Comparison of ENCODE assay signal across 22 mouse cellular contexts in the genomic region with DNA sequence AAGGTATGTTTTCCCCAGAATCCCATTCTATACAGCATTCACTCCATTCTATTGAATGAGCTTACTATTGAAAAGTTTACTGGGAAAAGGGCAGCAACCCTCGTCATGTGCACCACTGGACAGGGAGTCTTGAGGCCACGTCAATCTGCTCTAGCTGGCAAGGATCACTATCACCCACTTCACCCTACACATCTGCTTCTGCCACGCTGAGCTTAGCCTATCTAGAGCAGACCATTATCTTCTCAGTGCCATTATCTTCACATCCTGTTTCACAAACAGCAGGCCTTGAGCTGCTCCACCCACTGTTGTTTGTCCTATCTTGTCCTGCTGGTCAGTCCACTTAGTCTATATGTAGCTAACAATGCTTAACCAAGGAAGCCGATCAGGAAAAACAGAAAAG.
A peak's percentile ranks its signal among the peaks of the same experiment; 100 is the strongest.
DNase-seq lines count a peak whose midpoint lies in the region; ATAC-seq and TF ChIP-seq lines count a peak whose summit lies in the region.
"Had no signal": no experiment of that assay in that cellular context is flagged by ENCODE, and none has a peak within 500 bp of the region (broad histone marks: within the 10 kb centered on the region; RNA-seq: fewer than 3 reads in every experiment).

No protein-coding gene starts in this region.

- H3K79me2 ChIP-seq in heart, adult 2 months (replicated peaks; ENCODE audit: control insufficient read depth, insufficient read depth, low read length) = 0 out of 2 replicates have a peak, but pooled peaks cover 2% of the 10 kb centered on the region

- WGBS in heart, adult 2 months = 21% methylated on average over 4 of the region's 4 CpGs
- WGBS in midbrain, embryonic 11.5 days = 84% methylated on average over 4 of the region's 4 CpGs
- 79% methylated on average over 4 of the region's 4 CpGs for WGBS in midbrain, embryonic 15.5 days
- WGBS in liver, embryonic 14.5 days (ENCODE audit: insufficient replicate concordance) = 8% methylated on average over 4 of the region's 4 CpGs

- peak; percentile 87 for DNase-seq in heart, adult 11 months
- DNase-seq in heart, adult 2 months = no peak
- peak; percentile 41 for DNase-seq in midbrain, embryonic 11.5 days (ENCODE audit: low spot score, missing footprints)
- DNase-seq in liver, embryonic 14.5 days (ENCODE audit: low read depth in 3 of 3, low spot score in 3 of 3) = peak; percentile 31 to 61 (median 39)
- DNase-seq in neural tube, embryonic 10.5 days (ENCODE audit: extremely low spot score, low spot score) = no peak
- no peak for DNase-seq in layer of hippocampus, postnatal 14 days (ENCODE audit: low spot score in 2 of 2)
- DNase-seq: adrenal gland, postnatal 10 days; cerebellum, adult 8-10 months; embryo, embryonic 11 days; gastrocnemius, postnatal 25 days; kidney, adult 9 months; layer of hippocampus, postnatal 36 days; retina, postnatal 1 day; thymus, adult 2 months had no signal

- peaks cover 16% of the 10 kb centered on the region for H3K36me3 ChIP-seq in heart, adult 2 months (ENCODE audit: control insufficient read depth, insufficient read depth, low read length)
- H3K36me3 ChIP-seq in midbrain, embryonic 11.5 days (ENCODE audit: control insufficient read depth, insufficient read depth, low read length) = no peaks in the 10 kb centered on the region
- no peaks in the 10 kb centered on the region for H3K36me3 ChIP-seq in midbrain, embryonic 15.5 days (replicated peaks)
- no peaks in the 10 kb centered on the region for H3K36me3 ChIP-seq in liver, embryonic 14.5 days (replicated peaks; ENCODE audit: control insufficient read depth, insufficient read depth, low read depth)
- H3K36me3 ChIP-seq: embryonic facial prominence, embryonic 15.5 days; forebrain, embryonic 12.5 days; hindbrain, embryonic 12.5 days; midbrain, embryonic 12.5 days had no signal

- TF ChIP-seq EP300 in heart, adult 2 months (IDR thresholded peaks at IDR 0.05; ENCODE audit: insufficient read depth, low read depth, low read length) = no peak
- TF ChIP-seq EP300 in liver, embryonic 14.5 days (IDR thresholded peaks at IDR 0.05; ENCODE audit: low read depth) = peak; percentile 82

- no peak overlapping the region for H3K27ac ChIP-seq in heart, adult 2 months
- no peak overlapping the region for H3K27ac ChIP-seq in midbrain, embryonic 11.5 days (ENCODE audit: low read depth, low read length)
- no peak overlapping the region for H3K27ac ChIP-seq in midbrain, embryonic 15.5 days
- H3K27ac ChIP-seq in liver, embryonic 14.5 days = no peak overlapping the region
- H3K27ac ChIP-seq: embryonic facial prominence, embryonic 15.5 days; forebrain, embryonic 12.5 days; hindbrain, embryonic 12.5 days; midbrain, embryonic 12.5 days had no signal

- no peak overlapping the region for H3K4me2 ChIP-seq in midbrain, embryonic 11.5 days
- no peak overlapping the region for H3K4me2 ChIP-seq in midbrain, embryonic 15.5 days
- peak overlapping the region; percentile 31 for H3K4me2 ChIP-seq in liver, embryonic 14.5 days (ENCODE audit: low read depth)
- H3K4me2 ChIP-seq: embryonic facial prominence, embryonic 15.5 days; forebrain, embryonic 12.5 days; hindbrain, embryonic 12.5 days; midbrain, embryonic 12.5 days had no signal

- TF ChIP-seq CTCF in heart, adult 2 months (IDR thresholded peaks at IDR 0.05) = no peak
- no peak for TF ChIP-seq CTCF in liver, embryonic 14.5 days (IDR thresholded peaks at IDR 0.05; ENCODE audit: low read depth)

- no peak overlapping the region for H3K9ac ChIP-seq in heart, adult 2 months (ENCODE audit: low read depth, low read length)
- no peak overlapping the region for H3K9ac ChIP-seq in midbrain, embryonic 11.5 days (ENCODE audit: low read length)
- no peak overlapping the region for H3K9ac ChIP-seq in midbrain, embryonic 15.5 days
- H3K9ac ChIP-seq in liver, embryonic 14.5 days (replicated peaks) = no peak overlapping the region
- H3K9ac ChIP-seq: embryonic facial prominence, embryonic 15.5 days; forebrain, embryonic 12.5 days; hindbrain, embryonic 12.5 days; midbrain, embryonic 12.5 days had no signal

- no peaks in the 10 kb centered on the region for H3K27me3 ChIP-seq in heart, adult 2 months (ENCODE audit: control insufficient read depth, insufficient read depth, low read length)
- no peaks in the 10 kb centered on the region for H3K27me3 ChIP-seq in midbrain, embryonic 11.5 days (ENCODE audit: control insufficient read depth, insufficient read depth, low read length)
- no peaks in the 10 kb centered on the region for H3K27me3 ChIP-seq in midbrain, embryonic 15.5 days (replicated peaks)
- H3K27me3 ChIP-seq in liver, embryonic 14.5 days (ENCODE audit: control insufficient read depth, insufficient read depth, low read length) = no peaks in the 10 kb centered on the region
- H3K27me3 ChIP-seq: CH12.LX; embryonic facial prominence, embryonic 15.5 days; forebrain, embryonic 12.5 days; hindbrain, embryonic 12.5 days; midbrain, embryonic 12.5 days had no signal

- no peak for ATAC-seq in midbrain, embryonic 11.5 days (ENCODE audit: low FRiP score)
- no peak for ATAC-seq in midbrain, embryonic 15.5 days (replicated peaks)
- ATAC-seq in liver, embryonic 14.5 days (ENCODE audit: insufficient read depth) = peak; percentile 88
- peak; percentile 90 for ATAC-seq in megakaryocyte-erythroid progenitor cell, adult 5-6 weeks (replicated peaks; ENCODE audit: low FRiP score, low TSS enrichment, poor library complexity, severe bottlenecking)
- ATAC-seq: inflammation-experienced regulatory T-cells, adult 6 months had no signal

- intact Hi-C loops in heart, adult 2 months (cut with DNase I) = no loop called here

- H3K9me3 ChIP-seq in midbrain, embryonic 11.5 days (ENCODE audit: control insufficient read depth, low read length) = no peaks in the 10 kb centered on the region
- no peaks in the 10 kb centered on the region for H3K9me3 ChIP-seq in midbrain, embryonic 15.5 days
- H3K9me3 ChIP-seq in liver, embryonic 14.5 days (ENCODE audit: control insufficient read depth, low read length) = no peaks in the 10 kb centered on the region
- H3K9me3 ChIP-seq: embryonic facial prominence, embryonic 15.5 days; forebrain, embryonic 12.5 days; hindbrain, embryonic 12.5 days; midbrain, embryonic 12.5 days had no signal

- peaks cover 3% of the 10 kb centered on the region for H3K4me1 ChIP-seq in heart, adult 2 months (ENCODE audit: control insufficient read depth, insufficient read depth, low read length)
- no peaks in the 10 kb centered on the region for H3K4me1 ChIP-seq in midbrain, embryonic 11.5 days (ENCODE audit: control insufficient read depth, insufficient read depth, low read length)
- H3K4me1 ChIP-seq in midbrain, embryonic 15.5 days = no peaks in the 10 kb centered on the region
- peaks cover 18 to 20% of the 10 kb centered on the region in 2 experiments for H3K4me1 ChIP-seq in liver, embryonic 14.5 days (replicated peaks; ENCODE audit: control insufficient read depth in 2 of 2, insufficient read depth in 2 of 2, low read length in 1 of 2)
- H3K4me1 ChIP-seq: embryonic facial prominence, embryonic 15.5 days; forebrain, embryonic 12.5 days; hindbrain, embryonic 12.5 days; midbrain, embryonic 12.5 days had no signal

- no peak overlapping the region for H3K4me3 ChIP-seq in heart, adult 2 months
- H3K4me3 ChIP-seq in midbrain, embryonic 11.5 days (ENCODE audit: low read depth, low read length) = no peak overlapping the region
- no peak overlapping the region for H3K4me3 ChIP-seq in midbrain, embryonic 15.5 days
- no peak overlapping the region for H3K4me3 ChIP-seq in liver, embryonic 14.5 days (ENCODE audit: insufficient read depth in 1 of 2, low read depth in 2 of 2, low read length in 2 of 2)
- H3K4me3 ChIP-seq: embryonic facial prominence, embryonic 15.5 days; forebrain, embryonic 12.5 days; hindbrain, embryonic 12.5 days; midbrain, embryonic 12.5 days had no signal

- no peak for TF ChIP-seq POLR2A in heart, adult 2 months (IDR thresholded peaks at IDR 0.05; ENCODE audit: insufficient read depth, low read depth, low read length)

Comparison
In these comparisons a context has a peak if more than half of its experiments do, and no peak if none do; other contexts are left out.
1. DNase-seq: peak in heart, adult 11 months (single experiment), midbrain, embryonic 11.5 days (single experiment) and liver, embryonic 14.5 days (3 of 3); none in heart, adult 2 months (0 of 2), neural tube, embryonic 10.5 days (single experiment) and layer of hippocampus, postnatal 14 days (0 of 2).
2. ATAC-seq: peak in liver, embryonic 14.5 days (single experiment) and megakaryocyte-erythroid progenitor cell, adult 5-6 weeks (single experiment); none in midbrain, embryonic 11.5 days (single experiment) and midbrain, embryonic 15.5 days (single experiment).